In genomic region chr13:101719312-101719870, GRCm38 (mm10) we compare ENCODE assay signal across 8 mouse cellular contexts. TPM values are rescaled to one million over a fixed set of nuclear protein-coding genes. Genes with fewer than 3 reads are reported as not detected.
DNase-seq lines count a peak whose midpoint lies in the region; ATAC-seq lines count a peak whose summit lies in the region.

No protein-coding gene starts in this region.

- H3K9ac ChIP-seq in hindbrain, embryonic 13.5 days, result no peak overlapping the region

- peak overlapping the region; percentile 42 for H3K4me2 ChIP-seq in hindbrain, embryonic 13.5 days

- no peaks in the 10 kb centered on the region for H3K27me3 ChIP-seq in hindbrain, embryonic 13.5 days

- no peak overlapping the region for H3K27ac ChIP-seq in hindbrain, embryonic 13.5 days

- peak overlapping the region; percentile 9; the same call in 1 of the 2 replicates for H3K4me3 ChIP-seq in hindbrain, embryonic 13.5 days

- DNase-seq in WW6 (ENCODE audit: low read depth, low spot score), result peak; percentile 43
- DNase-seq in cerebellum, postnatal 14 days, result peak; percentile 86 to 88
- peak; percentile 59 to 84 for DNase-seq in frontal cortex, postnatal 14 days (ENCODE audit: low spot score in 2 of 2)
- peak; percentile 63 to 91 for DNase-seq in layer of hippocampus, postnatal 25 days (ENCODE audit: extremely low spot score in 1 of 2, low spot score in 1 of 2)
- peak; percentile 86 for DNase-seq in lung, postnatal 4 days
- DNase-seq in right cerebral cortex, adult 2 months (ENCODE audit: low spot score in 2 of 2), result peak; percentile 90 to 93
- peak; percentile 70 to 81 for DNase-seq in urinary bladder, postnatal 36 days (ENCODE audit: low spot score in 2 of 2)

- H3K36me3 ChIP-seq in hindbrain, embryonic 13.5 days, result no peaks in the 10 kb centered on the region

- H3K4me1 ChIP-seq in hindbrain, embryonic 13.5 days (replicated peaks), result peaks cover 13% of the 10 kb centered on the region

- WGBS in hindbrain, embryonic 13.5 days, result 5% methylated on average over 11 of the region's 11 CpGs

- peak; percentile 46; the same call in 1 of the 2 replicates for ATAC-seq in hindbrain, embryonic 13.5 days (ENCODE audit: low FRiP score)

- H3K9me3 ChIP-seq in hindbrain, embryonic 13.5 days, result no peaks in the 10 kb centered on the region

RNA-seq across cellular contexts. Expression of gene Pik3r1, which starts 48.6 kb away (rescaled TPM):
- polyA plus RNA-seq in hindbrain, embryonic 13.5 days (2015; fragmentation: Nextera tagmentation; extraction: Ambion mirVana), result 46.8 and 46.9 TPM in 2 replicates
- total RNA-seq in layer of hippocampus, postnatal 25 days (2021), result 10 to 100 TPM; 83.9 to 85.4 TPM
